Mouse (Mus musculus): ENCODE results near the gene Icos. TPM values are rescaled to one million over a fixed set of nuclear protein-coding genes. Genes with fewer than 3 reads are reported as not detected.

The Icos gene
- polyA plus RNA-seq, 1 experiment = not detected

- H3K27me3 ChIP-seq (ENCODE audit: control insufficient read depth, insufficient read depth, insufficient read length) = peaks cover 7% of the 10 kb centered on the region
- H3K4me3 ChIP-seq (ENCODE audit: insufficient read depth, poor library complexity, severe bottlenecking) = no peak overlapping the region
- H3K79me2 ChIP-seq (ENCODE audit: control insufficient read depth, insufficient read depth) = no peaks in the 10 kb centered on the region
- no peak overlapping the region for H3ac ChIP-seq (ENCODE audit: control insufficient read depth, insufficient read length, low read depth)
- H3K79me3 ChIP-seq (ENCODE audit: low read depth) = no peaks in the 10 kb centered on the region
- TF ChIP-seq MAX (IDR thresholded peaks at IDR 0.05) (no peak), MYOD1 (IDR thresholded peaks at IDR 0.05; ENCODE audit: control insufficient read depth, insufficient read length, low read depth) (no peak), MYOG (IDR thresholded peaks at IDR 0.05; ENCODE audit: control insufficient read depth, extremely low read depth, insufficient read length) (no peak), CTCF (IDR thresholded peaks at IDR 0.05; ENCODE audit: control insufficient read depth, insufficient read depth, insufficient read length) (no peak), USF1 (IDR thresholded peaks at IDR 0.05; ENCODE audit: low read depth) (no peak), CEBPB (IDR thresholded peaks at IDR 0.05; ENCODE audit: low read depth) (no peak), FOSL1 (IDR thresholded peaks at IDR 0.05; ENCODE audit: insufficient read depth, low read length, poor library complexity, severe bottlenecking) (no peak)
- no peaks in the 10 kb centered on the region for H3K36me3 ChIP-seq (ENCODE audit: control insufficient read depth, insufficient read depth)
Observed at GRCm38 (mm10) chr1:61001786-61002354, 24.1 kb downstream of the Icos start.

GRCm38 (mm10) chr1:61006229-61006628, 28.5 kb downstream of the Icos start:
- Histone ChIP-seq H3K79me3 (ENCODE audit: low read depth) (no peaks in the 10 kb centered on the region), H3K36me3 (ENCODE audit: control insufficient read depth, insufficient read depth) (no peaks in the 10 kb centered on the region), H3K4me3 (ENCODE audit: insufficient read depth, poor library complexity, severe bottlenecking) (no peak overlapping the region), H3K79me2 (ENCODE audit: control insufficient read depth, insufficient read depth) (no peaks in the 10 kb centered on the region), H3K27me3 (ENCODE audit: control insufficient read depth, insufficient read depth, insufficient read length) (peaks cover 7% of the 10 kb centered on the region), H3ac (ENCODE audit: control insufficient read depth, insufficient read length, low read depth) (no peak overlapping the region)
- TF ChIP-seq CTCF (IDR thresholded peaks at IDR 0.05; ENCODE audit: control insufficient read depth, insufficient read depth, insufficient read length) (no peak), FOSL1 (IDR thresholded peaks at IDR 0.05; ENCODE audit: insufficient read depth, low read length, poor library complexity, severe bottlenecking) (no peak), USF1 (IDR thresholded peaks at IDR 0.05; ENCODE audit: low read depth) (no peak), MYOG (IDR thresholded peaks at IDR 0.05; ENCODE audit: control insufficient read depth, extremely low read depth, insufficient read length) (no peak), CEBPB (IDR thresholded peaks at IDR 0.05; ENCODE audit: low read depth) (no peak), MYOD1 (IDR thresholded peaks at IDR 0.05; ENCODE audit: control insufficient read depth, insufficient read length, low read depth) (no peak), MAX (IDR thresholded peaks at IDR 0.05) (no peak)

GRCm38 (mm10) chr1:61007516-61007915, 29.8 kb downstream of the Icos start:
- no peaks in the 10 kb centered on the region for H3K27me3 ChIP-seq (ENCODE audit: control insufficient read depth, insufficient read depth, insufficient read length)
- no peak for TF ChIP-seq FOSL1 (IDR thresholded peaks at IDR 0.05; ENCODE audit: insufficient read depth, low read length, poor library complexity, severe bottlenecking)
- no peak for TF ChIP-seq MYOG (IDR thresholded peaks at IDR 0.05; ENCODE audit: control insufficient read depth, extremely low read depth, insufficient read length)
- TF ChIP-seq MYOD1 (IDR thresholded peaks at IDR 0.05; ENCODE audit: control insufficient read depth, insufficient read length, low read depth) = no peak
- no peak for TF ChIP-seq CTCF (IDR thresholded peaks at IDR 0.05; ENCODE audit: control insufficient read depth, insufficient read depth, insufficient read length)
- TF ChIP-seq CEBPB (IDR thresholded peaks at IDR 0.05; ENCODE audit: low read depth) = no peak
- TF ChIP-seq USF1 (IDR thresholded peaks at IDR 0.05; ENCODE audit: low read depth) = no peak
- no peak for TF ChIP-seq MAX (IDR thresholded peaks at IDR 0.05)
- no peak overlapping the region for H3ac ChIP-seq (ENCODE audit: control insufficient read depth, insufficient read length, low read depth)
- no peak overlapping the region for H3K4me3 ChIP-seq (ENCODE audit: insufficient read depth, poor library complexity, severe bottlenecking)
- H3K36me3 ChIP-seq (ENCODE audit: control insufficient read depth, insufficient read depth) = no peaks in the 10 kb centered on the region
- H3K79me3 ChIP-seq (ENCODE audit: low read depth) = no peaks in the 10 kb centered on the region
- no peaks in the 10 kb centered on the region for H3K79me2 ChIP-seq (ENCODE audit: control insufficient read depth, insufficient read depth)

- Histone ChIP-seq H3K79me3 (ENCODE audit: low read depth) (no peaks in the 10 kb centered on the region), H3K36me3 (ENCODE audit: control insufficient read depth, insufficient read depth) (no peaks in the 10 kb centered on the region), H3K27me3 (ENCODE audit: control insufficient read depth, insufficient read depth, insufficient read length) (no peaks in the 10 kb centered on the region), H3K79me2 (ENCODE audit: control insufficient read depth, insufficient read depth) (no peaks in the 10 kb centered on the region), H3K4me3 (ENCODE audit: insufficient read depth, poor library complexity, severe bottlenecking) (no peak overlapping the region), H3ac (ENCODE audit: control insufficient read depth, insufficient read length, low read depth) (no peak overlapping the region)
- TF ChIP-seq MYOD1 (IDR thresholded peaks at IDR 0.05; ENCODE audit: control insufficient read depth, insufficient read length, low read depth) (no peak), CTCF (IDR thresholded peaks at IDR 0.05; ENCODE audit: control insufficient read depth, insufficient read depth, insufficient read length) (no peak), USF1 (IDR thresholded peaks at IDR 0.05; ENCODE audit: low read depth) (no peak), MYOG (IDR thresholded peaks at IDR 0.05; ENCODE audit: control insufficient read depth, extremely low read depth, insufficient read length) (no peak), CEBPB (IDR thresholded peaks at IDR 0.05; ENCODE audit: low read depth) (no peak), FOSL1 (IDR thresholded peaks at IDR 0.05; ENCODE audit: insufficient read depth, low read length, poor library complexity, severe bottlenecking) (no peak), MAX (IDR thresholded peaks at IDR 0.05) (no peak)
Observed at GRCm38 (mm10) chr1:61016578-61017118, 38.9 kb downstream of the Icos start.

- TF ChIP-seq CEBPB (IDR thresholded peaks at IDR 0.05; ENCODE audit: low read depth) (no peak), FOSL1 (IDR thresholded peaks at IDR 0.05; ENCODE audit: insufficient read depth, low read length, poor library complexity, severe bottlenecking) (no peak), MYOD1 (IDR thresholded peaks at IDR 0.05; ENCODE audit: control insufficient read depth, insufficient read length, low read depth) (no peak), USF1 (IDR thresholded peaks at IDR 0.05; ENCODE audit: low read depth) (no peak), MAX (IDR thresholded peaks at IDR 0.05) (no peak), CTCF (IDR thresholded peaks at IDR 0.05; ENCODE audit: control insufficient read depth, insufficient read depth, insufficient read length) (no peak), MYOG (IDR thresholded peaks at IDR 0.05; ENCODE audit: control insufficient read depth, extremely low read depth, insufficient read length) (no peak)
- H3ac ChIP-seq (ENCODE audit: control insufficient read depth, insufficient read length, low read depth) = no peak overlapping the region
Observed at GRCm38 (mm10) chr1:61026712-61027111, 49.0 kb downstream of the Icos start.

More at GRCm38 (mm10) chr1:61026712-61027111, 49.0 kb downstream of the Icos start:
- Histone ChIP-seq H3K79me3 (ENCODE audit: low read depth) (no peaks in the 10 kb centered on the region), H3K4me3 (ENCODE audit: insufficient read depth, poor library complexity, severe bottlenecking) (no peak overlapping the region), H3K36me3 (ENCODE audit: control insufficient read depth, insufficient read depth) (no peaks in the 10 kb centered on the region), H3K79me2 (ENCODE audit: control insufficient read depth, insufficient read depth) (no peaks in the 10 kb centered on the region), H3K27me3 (ENCODE audit: control insufficient read depth, insufficient read depth, insufficient read length) (peaks cover 4% of the 10 kb centered on the region)

Data from C2C12 (cell line).